Mouse (Mus musculus) thymus, adult 2 months (tissue): ENCODE data around the gene Cntn5.

Source experiments
- CTCF ChIP-seq: fragments of 200-500 bp; IDR thresholded peaks from 2 replicates; pipeline ENCODE4 v1.5.1; 2012; ENCODE audit warnings: mild to moderate bottlenecking, control low read depth, low read length, moderate library complexity, borderline replicate concordance; ENCODE audit not compliant: control insufficient read depth, poor library complexity, insufficient read depth; ENCODE audit errors: extremely low read depth
- POLR2A ChIP-seq: fragments of 200-500 bp; IDR thresholded peaks from 2 replicates; pipeline ENCODE4 v1.6.1; 2012; ENCODE audit warnings: mild to moderate bottlenecking, low read length, control low read depth, moderate library complexity; ENCODE audit not compliant: control insufficient read depth, poor library complexity, insufficient read depth; ENCODE audit errors: extremely low read depth

DNA sequence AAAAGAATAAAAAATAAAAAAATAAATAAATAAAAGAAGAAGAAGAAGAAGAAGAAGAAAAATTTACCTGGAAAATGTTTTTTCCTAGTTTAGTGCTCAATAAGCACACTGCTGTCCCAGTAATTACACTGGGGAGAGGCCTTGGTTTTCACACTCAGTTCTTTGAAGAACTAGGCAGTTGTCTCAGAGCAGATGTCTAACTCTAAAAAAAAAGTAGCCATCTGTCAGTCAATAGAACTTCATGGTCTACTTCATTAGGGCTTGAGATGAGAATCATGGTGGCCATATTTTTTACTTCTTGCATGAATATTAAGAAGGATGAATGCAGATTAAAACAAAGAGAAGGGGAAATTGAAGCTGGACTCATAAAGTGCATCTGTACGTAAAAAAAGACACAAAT is 246.5 kb downstream of the Cntn5 start:
- TF ChIP-seq CTCF = no peak
- TF ChIP-seq POLR2A = no peak
